Mouse (Mus musculus): ENCODE results near the gene Ift122.

DNA sequence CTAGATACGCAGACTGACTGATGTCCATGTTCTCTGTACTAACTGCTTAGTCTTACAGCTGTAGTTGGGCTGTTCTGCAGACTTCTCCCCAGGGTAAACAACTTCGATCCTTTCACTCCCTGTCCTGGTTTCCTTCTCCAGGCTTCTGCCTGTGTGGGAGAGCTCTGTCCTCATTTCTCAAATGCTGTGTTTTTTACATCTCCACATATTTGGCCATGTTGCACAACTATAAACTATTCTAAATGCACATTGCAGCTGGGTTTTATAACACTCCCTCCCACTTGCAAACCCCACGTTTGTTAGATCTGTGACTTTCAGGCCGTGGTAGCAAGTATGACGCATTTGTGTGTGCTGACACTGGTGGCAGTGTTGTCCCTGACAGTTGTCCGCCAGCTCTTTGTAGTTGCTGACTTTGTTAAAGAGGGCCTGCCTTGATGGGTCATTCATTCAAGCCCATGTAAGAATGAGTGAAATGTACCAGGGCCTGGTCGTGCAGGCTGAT, 10.1 kb downstream of the Ift122 start:
- TF ChIP-seq FLI1 (IDR thresholded peaks at IDR 0.05; ENCODE audit: low read length), result no peak
- no peak for TF ChIP-seq GATA1 (IDR thresholded peaks at IDR 0.05; ENCODE audit: borderline replicate concordance, low read length)
